Mouse (Mus musculus) intestine, postnatal 0 days (tissue): ENCODE data around the gene Rapgef1. TPM values are rescaled to one million over a fixed set of nuclear protein-coding genes. Genes with fewer than 3 reads are reported as not detected.

Experiments
- ATAC-seq: fragments of 200-750 bp; cut with Nextera tagmentation; 2 replicates; pipeline ENCODE4 v1.8.0; 2017; ENCODE audit warnings: mild to moderate bottlenecking, moderate TSS enrichment, moderate library complexity
- H3K27ac ChIP-seq: fragments of 300-500 bp; sonication (generic); 2 replicates; pipeline ENCODE4 v1.5.1; 2014; ENCODE audit warnings: mild to moderate bottlenecking, low read depth, low read length, moderate library complexity
- H3K27me3 ChIP-seq: fragments of 300-500 bp; sonication (generic); replicated peaks from 2 replicates; pipeline ENCODE4 v1.6.1; 2014; ENCODE audit warnings: low read length, mixed read lengths; ENCODE audit not compliant: control insufficient read depth, insufficient read depth
- H3K36me3 ChIP-seq: fragments of 300-500 bp; sonication (generic); 2 replicates; pipeline ENCODE4 v1.6.1; 2014; ENCODE audit warnings: mild to moderate bottlenecking, moderate library complexity; ENCODE audit not compliant: control insufficient read depth, insufficient read depth
- H3K4me1 ChIP-seq: fragments of 300-500 bp; sonication (generic); replicated peaks from 2 replicates; pipeline ENCODE4 v1.6.1; 2014; ENCODE audit warnings: antibody characterized with exemption, low read length, mixed read lengths; ENCODE audit not compliant: control insufficient read depth, insufficient read depth
- H3K4me2 ChIP-seq: fragments of 300-500 bp; sonication (generic); replicated peaks from 2 replicates; pipeline ENCODE4 v1.6.1; 2014; ENCODE audit warnings: low read depth, mild to moderate bottlenecking, moderate library complexity
- H3K4me3 ChIP-seq: fragments of 300-500 bp; sonication (generic); 2 replicates; pipeline ENCODE4 v1.5.1; 2014; ENCODE audit warnings: low read depth, low read length
- H3K9ac ChIP-seq: fragments of 300-500 bp; sonication (generic); 2 replicates; pipeline ENCODE4 v1.6.1; 2014; ENCODE audit warnings: mild to moderate bottlenecking, low read depth, low read length
- H3K9me3 ChIP-seq: fragments of 300-500 bp; sonication (generic); 2 replicates; pipeline ENCODE4 v1.6.1; 2016; ENCODE audit warnings: mixed run types; ENCODE audit not compliant: control insufficient read depth
- CTCF ChIP-seq: sonication (generic); IDR thresholded peaks from 2 replicates; pipeline ENCODE4 v1.5.1; 2016; ENCODE audit warnings: low read depth, mild to moderate bottlenecking, control low read depth, antibody characterized with exemption, moderate library complexity
- WGBS: fragments of 180-500 bp; shearing (Covaris S2); extraction: QIAGEN DNeasy Blood & Tissue Kit; methylation state at CpG from one replicate; pipeline ENCODE4 v1.1.7; 2014; 5-methylcytosine and 5-hydroxymethylcytosine counted together
- polyA plus RNA-seq: library from polyadenylated mRNA; unstranded; fragments of >200 nt; fragmentation: Nextera tagmentation; extraction: Ambion mirVana; gene quantifications from 2 replicates; pipeline ENCODE4 v1.2.1, GENCODE M21; 2015

Rapgef1 gene
- polyA plus RNA-seq, 1 experiment from 2014 or later: 6.1 TPM

- ATAC-seq: no peak
- Histone ChIP-seq H3K9ac (no peak overlapping the region), H3K36me3 (no peaks in the 10 kb centered on the region), H3K4me3 (no peak overlapping the region), H3K9me3 (no peaks in the 10 kb centered on the region), H3K27me3 (no peaks in the 10 kb centered on the region), H3K4me2 (no peak overlapping the region), H3K4me1 (no peaks in the 10 kb centered on the region), H3K27ac (no peak overlapping the region)
- WGBS: 81% methylated on average over 1 of the region's 1 CpGs
- TF ChIP-seq CTCF: no peak
Measured at GRCm38 (mm10) chr2:29656095-29656494, 36.6 kb downstream of the Rapgef1 start.

GRCm38 (mm10) chr2:29657089-29657488 lies 37.6 kb downstream of the Rapgef1 start:
- Histone ChIP-seq H3K4me3 (no peak overlapping the region), H3K36me3 (no peaks in the 10 kb centered on the region), H3K27me3 (no peaks in the 10 kb centered on the region), H3K4me1 (no peaks in the 10 kb centered on the region; the same call in 1 of the 2 replicates), H3K9ac (no peak overlapping the region), H3K4me2 (no peak overlapping the region), H3K27ac (no peak overlapping the region), H3K9me3 (no peaks in the 10 kb centered on the region)
- 77% methylated on average over 1 of the region's 1 CpGs for WGBS
- no peak for ATAC-seq
- no peak for TF ChIP-seq CTCF

GRCm38 (mm10) chr2:29661751-29662191 lies 42.3 kb downstream of the Rapgef1 start:
- no peak for TF ChIP-seq CTCF
- Histone ChIP-seq H3K9ac (no peak overlapping the region), H3K27me3 (no peaks in the 10 kb centered on the region), H3K9me3 (no peaks in the 10 kb centered on the region), H3K27ac (no peak overlapping the region), H3K4me3 (no peak overlapping the region), H3K4me1 (peaks cover 8% of the 10 kb centered on the region; the same call in 1 of the 2 replicates), H3K36me3 (no peaks in the 10 kb centered on the region), H3K4me2 (no peak overlapping the region)
- 66% methylated on average over 6 of the region's 6 CpGs for WGBS
- no peak for ATAC-seq

GRCm38 (mm10) chr2:29663260-29663877 lies 43.8 kb downstream of the Rapgef1 start:
- Histone ChIP-seq H3K4me3 (no peak overlapping the region), H3K27ac (no peak overlapping the region), H3K36me3 (no peaks in the 10 kb centered on the region), H3K4me1 (peaks cover 8% of the 10 kb centered on the region), H3K9ac (no peak overlapping the region), H3K9me3 (no peaks in the 10 kb centered on the region), H3K27me3 (no peaks in the 10 kb centered on the region), H3K4me2 (no peak overlapping the region)
- TF ChIP-seq CTCF: no peak
- no peak for ATAC-seq
- 23% methylated on average over 4 of the region's 4 CpGs for WGBS

DNA sequence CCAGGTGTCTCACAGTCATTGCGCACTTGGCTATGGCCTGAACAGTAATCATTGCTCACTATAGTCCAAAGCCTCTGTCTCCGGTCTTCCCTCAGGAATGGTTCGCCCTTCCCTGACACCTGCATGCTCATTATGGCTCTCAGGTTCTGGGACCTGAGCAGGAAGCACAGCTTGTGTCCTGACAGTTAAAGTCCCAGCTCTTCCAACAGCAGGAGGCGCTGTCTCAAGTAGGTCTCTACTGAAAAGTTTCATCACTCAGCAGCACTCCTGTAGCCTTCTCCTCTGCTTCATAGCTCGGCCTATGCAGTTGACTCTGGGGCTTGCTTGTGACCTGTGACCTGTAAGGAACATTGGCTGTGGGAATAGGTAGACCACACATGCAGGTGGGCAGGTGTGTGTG lies 45.9 kb downstream of the Rapgef1 start:
- no peaks in the 10 kb centered on the region for H3K27me3 ChIP-seq
- WGBS: 88% methylated on average over 5 of the region's 5 CpGs
- peak; percentile 55 for TF ChIP-seq CTCF
- no peak overlapping the region for H3K27ac ChIP-seq
- no peaks in the 10 kb centered on the region for H3K9me3 ChIP-seq
- H3K4me1 ChIP-seq: peaks cover 8% of the 10 kb centered on the region
- H3K36me3 ChIP-seq: no peaks in the 10 kb centered on the region
- ATAC-seq: no peak
- no peak overlapping the region for H3K4me3 ChIP-seq
- H3K9ac ChIP-seq: no peak overlapping the region
- H3K4me2 ChIP-seq: no peak overlapping the region

- WGBS: 14% methylated on average over 7 of the region's 7 CpGs
- peaks cover 8% of the 10 kb centered on the region for H3K4me1 ChIP-seq
Measured at GRCm38 (mm10) chr2:29666589-29666988, 47.1 kb downstream of the Rapgef1 start.

More at GRCm38 (mm10) chr2:29666589-29666988, 47.1 kb downstream of the Rapgef1 start:
- no peaks in the 10 kb centered on the region for H3K27me3 ChIP-seq
- TF ChIP-seq CTCF: no peak
- ATAC-seq: peak; percentile 46
- H3K36me3 ChIP-seq: no peaks in the 10 kb centered on the region
- H3K9me3 ChIP-seq: no peaks in the 10 kb centered on the region
- H3K9ac ChIP-seq: no peak overlapping the region
- no peak overlapping the region for H3K27ac ChIP-seq
- no peak overlapping the region for H3K4me2 ChIP-seq
- H3K4me3 ChIP-seq: no peak overlapping the region
